Mouse (Mus musculus) small intestine, adult 10 weeks (tissue): ENCODE measurements around the gene Tmem254b. TPM values are rescaled to one million over a fixed set of nuclear protein-coding genes. Genes with fewer than 3 reads are reported as not detected.

ENCODE experiments used
- polyA plus RNA-seq: library from polyadenylated mRNA; stranded (reverse); fragments of 350-450 nt; fragmentation: Illumina TruSeq; extraction: RNeasy Lipid Tissue Mini Kit (QIAGEN cat#74804); gene quantifications from one replicate; pipeline ENCODE4 v1.2.3, GENCODE M21; 2014; ENCODE audit warnings: low replicate concordance

Tmem254b gene
- polyA plus RNA-seq, result 47.7 TPM

DNA sequence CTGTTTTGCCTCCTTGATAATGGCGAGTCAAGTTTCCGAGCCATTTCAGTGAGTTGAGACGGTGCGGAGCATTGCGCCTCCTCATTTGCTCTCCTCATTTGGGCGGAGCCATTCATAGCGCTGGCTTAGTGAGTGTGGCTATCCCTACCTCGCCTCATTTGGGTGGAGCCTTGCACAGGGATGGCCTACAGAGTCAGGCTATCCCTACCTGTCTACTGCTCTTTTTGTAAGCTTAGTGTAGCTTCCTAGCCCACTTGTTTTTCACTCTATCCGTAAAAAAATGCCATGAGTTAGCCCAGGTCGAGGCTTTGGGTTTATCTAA lies at the start of gene Tmem254b:
TSS of gene Tmem254b (minus strand) at position 116 of the 322 bp plus-strand sequence.

DNA sequence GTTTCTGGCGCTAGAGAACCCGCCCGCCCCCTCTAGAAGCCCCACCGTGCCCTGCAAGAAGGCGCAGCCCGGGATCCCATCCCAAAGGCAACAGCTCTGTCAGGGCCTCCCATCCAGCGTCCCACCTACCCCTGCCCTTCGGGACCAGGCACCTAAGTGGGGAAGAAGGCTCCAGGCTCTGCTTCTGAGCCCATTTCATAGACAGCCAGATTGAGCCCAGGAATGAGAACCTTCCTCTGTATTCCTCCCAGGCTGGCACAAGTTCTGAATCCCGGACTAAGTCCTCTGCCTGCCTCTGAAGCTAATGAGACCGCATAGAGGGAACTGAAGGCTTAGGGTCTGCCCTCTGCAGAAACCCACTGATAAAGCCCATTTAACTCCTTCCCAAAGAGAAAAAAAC lies 24.5 kb downstream of the Tmem254b start, which contains the start of gene Plac9b:
TSS of gene Plac9b (minus strand) at position 101 of the 400 bp plus-strand sequence.

Other genes starting within 250 kb of the Tmem254b start
- gene Duxbl1, start 228.5 kb downstream of the Tmem254b start, polyA plus RNA-seq, result not detected
- gene Gm9780, start 164.3 kb downstream of the Tmem254b start, polyA plus RNA-seq, result 1.6 TPM
- not detected for gene Tmem254c, start 139.7 kb downstream of the Tmem254b start, polyA plus RNA-seq
- gene Cphx2, start 125.5 kb downstream of the Tmem254b start, polyA plus RNA-seq, result not detected
- not detected for gene Cphx3, start 124.7 kb downstream of the Tmem254b start, polyA plus RNA-seq
- gene Duxbl2, start 88.7 kb downstream of the Tmem254b start, polyA plus RNA-seq, result 0.48 TPM
- gene Plac9b, start 24.6 kb downstream of the Tmem254b start, polyA plus RNA-seq, result not detected
- not detected for gene Duxbl3, start 50.9 kb upstream of the Tmem254b start, polyA plus RNA-seq